8 mouse cellular contexts compared by ENCODE assay signal in the genomic region with DNA sequence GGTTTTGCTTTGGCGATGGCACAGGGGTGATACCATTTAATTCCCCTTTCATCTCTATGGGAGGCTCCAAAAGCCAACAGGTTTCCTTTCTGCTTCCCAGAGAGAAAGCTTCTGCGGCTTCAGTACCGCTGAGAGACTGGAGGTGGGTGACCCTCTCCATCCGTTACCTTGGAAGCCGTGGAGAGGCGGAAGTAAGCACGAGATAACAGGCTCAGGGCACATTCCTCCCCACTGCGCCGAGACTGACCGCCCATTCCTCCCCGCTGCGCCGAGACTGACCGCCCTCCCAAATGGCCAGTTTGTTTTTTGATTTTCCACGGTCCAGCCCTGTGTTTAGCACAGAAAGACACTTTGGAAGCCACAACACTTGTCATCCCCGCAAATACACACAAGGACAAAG. TPM values are rescaled to one million over a fixed set of nuclear protein-coding genes. Genes with fewer than 3 reads are reported as not detected.
A peak's percentile ranks its signal among the peaks of the same experiment; 100 is the strongest.
DNase-seq lines count a peak whose midpoint lies in the region; ATAC-seq and TF ChIP-seq lines count a peak whose summit lies in the region.

No protein-coding gene starts in this region.

- no peak for TF ChIP-seq POLR2A in thymus, adult 2 months (IDR thresholded peaks at IDR 0.05; ENCODE audit: control insufficient read depth, extremely low read depth, insufficient read depth, low read length, poor library complexity)

- no peak for ATAC-seq in kidney, embryonic 16.5 days (ENCODE audit: low FRiP score, low TSS enrichment)
- no peak for ATAC-seq in heart, embryonic 16.5 days (replicated peaks; ENCODE audit: extremely low read depth, insufficient read depth, low FRiP score)
- no peak for ATAC-seq in liver, postnatal 0 days
- ATAC-seq in neural tube, embryonic 15.5 days (ENCODE audit: low FRiP score), result no peak

- peak overlapping the region; percentile 37 for H3K4me2 ChIP-seq in kidney, embryonic 16.5 days (replicated peaks; ENCODE audit: low read depth, low read length)
- peak overlapping the region; percentile 68 for H3K4me2 ChIP-seq in heart, embryonic 16.5 days (ENCODE audit: low read depth, low read length)
- H3K4me2 ChIP-seq in liver, postnatal 0 days (ENCODE audit: low read depth, low read length), result peak overlapping the region; percentile 44
- peak overlapping the region; percentile 44 for H3K4me2 ChIP-seq in neural tube, embryonic 15.5 days

- TF ChIP-seq CTCF in liver, postnatal 0 days (IDR thresholded peaks at IDR 0.05; ENCODE audit: low read depth), result no peak
- TF ChIP-seq CTCF in thymus, adult 2 months (IDR thresholded peaks at IDR 0.05; ENCODE audit: borderline replicate concordance, control insufficient read depth, extremely low read depth, insufficient read depth, low read length, poor library complexity), result no peak

- H3K9me3 ChIP-seq in kidney, embryonic 16.5 days (ENCODE audit: low read length), result no peaks in the 10 kb centered on the region
- no peaks in the 10 kb centered on the region for H3K9me3 ChIP-seq in heart, embryonic 16.5 days (replicated peaks; ENCODE audit: control insufficient read depth, low read length)
- H3K9me3 ChIP-seq in liver, postnatal 0 days (ENCODE audit: low read length), result no peaks in the 10 kb centered on the region
- H3K9me3 ChIP-seq in neural tube, embryonic 15.5 days (replicated peaks), result no peaks in the 10 kb centered on the region

- peaks cover 77% of the 10 kb centered on the region for H3K27me3 ChIP-seq in kidney, embryonic 16.5 days (ENCODE audit: insufficient read depth, low read length)
- no peaks in the 10 kb centered on the region for H3K27me3 ChIP-seq in heart, embryonic 16.5 days (ENCODE audit: control insufficient read depth, insufficient read depth, low read length)
- H3K27me3 ChIP-seq in liver, postnatal 0 days (ENCODE audit: insufficient read depth, low read length), result peaks cover 9% of the 10 kb centered on the region
- peaks cover 87% of the 10 kb centered on the region for H3K27me3 ChIP-seq in neural tube, embryonic 15.5 days (replicated peaks)
- H3K27me3 ChIP-seq in thymus, adult 2 months (ENCODE audit: control insufficient read depth, insufficient read depth, low read length), result peaks cover 2% of the 10 kb centered on the region; the same call in 1 of the 2 replicates

- TF ChIP-seq EP300 in liver, postnatal 0 days (IDR thresholded peaks at IDR 0.05; ENCODE audit: low read depth), result no peak

- no peaks in the 10 kb centered on the region for H3K4me1 ChIP-seq in kidney, embryonic 16.5 days (ENCODE audit: insufficient read depth, low read length)
- peaks cover 11% of the 10 kb centered on the region for H3K4me1 ChIP-seq in heart, embryonic 16.5 days (ENCODE audit: control insufficient read depth, insufficient read depth, low read length)
- 0 out of 2 replicates have a peak, but pooled peaks cover 4% of the 10 kb centered on the region for H3K4me1 ChIP-seq in liver, postnatal 0 days (ENCODE audit: insufficient read depth)
- H3K4me1 ChIP-seq in neural tube, embryonic 15.5 days, result peaks cover 22% of the 10 kb centered on the region
- H3K4me1 ChIP-seq in thymus, adult 2 months (replicated peaks; ENCODE audit: control insufficient read depth, insufficient read depth, low read length), result no peaks in the 10 kb centered on the region

- no peaks in the 10 kb centered on the region for H3K36me3 ChIP-seq in kidney, embryonic 16.5 days (ENCODE audit: insufficient read depth, low read length)
- no peaks in the 10 kb centered on the region for H3K36me3 ChIP-seq in heart, embryonic 16.5 days (ENCODE audit: control insufficient read depth, insufficient read depth)
- H3K36me3 ChIP-seq in liver, postnatal 0 days (replicated peaks; ENCODE audit: insufficient read depth, low read length), result no peaks in the 10 kb centered on the region
- H3K36me3 ChIP-seq in neural tube, embryonic 15.5 days, result no peaks in the 10 kb centered on the region
- no peaks in the 10 kb centered on the region for H3K36me3 ChIP-seq in thymus, adult 2 months (ENCODE audit: control insufficient read depth, insufficient read depth, low read length)

- H3K27ac ChIP-seq in kidney, embryonic 16.5 days (ENCODE audit: low read length), result no peak overlapping the region
- no peak overlapping the region for H3K27ac ChIP-seq in heart, embryonic 16.5 days (ENCODE audit: low read length)
- no peak overlapping the region for H3K27ac ChIP-seq in liver, postnatal 0 days (ENCODE audit: low read depth)
- no peak overlapping the region for H3K27ac ChIP-seq in neural tube, embryonic 15.5 days (replicated peaks)
- H3K27ac ChIP-seq in thymus, adult 2 months (ENCODE audit: control insufficient read depth, insufficient read depth, low read length), result no peak overlapping the region

- no peak overlapping the region for H3K9ac ChIP-seq in kidney, embryonic 16.5 days (replicated peaks; ENCODE audit: low read length)
- H3K9ac ChIP-seq in heart, embryonic 16.5 days (ENCODE audit: low read length), result peak overlapping the region; percentile 3; the same call in 1 of the 2 replicates
- H3K9ac ChIP-seq in liver, postnatal 0 days (replicated peaks), result no peak overlapping the region
- no peak overlapping the region for H3K9ac ChIP-seq in neural tube, embryonic 15.5 days (replicated peaks)

- under 1% methylated on average over 16 of the region's 16 CpGs for WGBS in kidney, embryonic 16.5 days
- WGBS in heart, embryonic 16.5 days, result under 1% methylated on average over 16 of the region's 16 CpGs
- 3% methylated on average over 16 of the region's 16 CpGs for WGBS in liver, postnatal 0 days (ENCODE audit: insufficient replicate concordance)
- WGBS in neural tube, embryonic 15.5 days, result under 1% methylated on average over 16 of the region's 16 CpGs
- WGBS in thymus, adult 2 months, result 6% methylated on average over 16 of the region's 16 CpGs

- 0 out of 2 replicates have a peak overlapping the region, but pooled peaks have one; percentile 12 for H3K4me3 ChIP-seq in kidney, embryonic 16.5 days (ENCODE audit: low read length)
- peak overlapping the region; percentile 43 for H3K4me3 ChIP-seq in heart, embryonic 16.5 days (ENCODE audit: low read length)
- no peak overlapping the region for H3K4me3 ChIP-seq in liver, postnatal 0 days (ENCODE audit: low read depth, low read length)
- peak overlapping the region; percentile 13; the same call in 1 of the 2 replicates for H3K4me3 ChIP-seq in neural tube, embryonic 15.5 days (replicated peaks)
- no peak overlapping the region for H3K4me3 ChIP-seq in thymus, adult 2 months (ENCODE audit: control insufficient read depth, insufficient read depth, low read length)

- DNase-seq in kidney, postnatal 10 days, result no peak
- no peak for DNase-seq in liver, postnatal 0 days
- no peak for DNase-seq in thymus, adult 2 months
- DNase-seq in right cerebral cortex, postnatal 36 days (ENCODE audit: low spot score in 2 of 2), result no peak
- DNase-seq in left cerebral cortex, adult 18-20 months (ENCODE audit: low spot score in 2 of 2), result no peak

RNA-seq across cellular contexts. Expression of a gene that starts 55.4 kb away (rescaled TPM):
- polyA plus RNA-seq in kidney, embryonic 16.5 days (2015; fragmentation: Nextera tagmentation; extraction: Ambion mirVana), result not detected in 2 replicates
- polyA plus RNA-seq in heart, embryonic 16.5 days (2015; fragmentation: Nextera tagmentation; extraction: Ambion mirVana), result not detected in 2 replicates
- not detected in 2 replicates for polyA plus RNA-seq in liver, postnatal 0 days (2015; fragmentation: Nextera tagmentation; extraction: Ambion mirVana)
- 8.5 and 9.9 TPM in 2 replicates for polyA plus RNA-seq in neural tube, embryonic 15.5 days (2015; fragmentation: Nextera tagmentation; extraction: Ambion mirVana)
- polyA plus RNA-seq in thymus, adult 2 months (2012; rRNA removed), result 0.11 and 0.12 TPM in 2 replicates
- 10 to 100 TPM; 19.5 to 22.6 TPM for total RNA-seq in left cerebral cortex, adult 18-20 months (2021)

Comparison
In these comparisons a context has a peak if more than half of its experiments do, and no peak if none do; other contexts are left out.
1. H3K4me3 ChIP-seq: peak in kidney, embryonic 16.5 days (single experiment), heart, embryonic 16.5 days (single experiment) and neural tube, embryonic 15.5 days (single experiment); none in liver, postnatal 0 days (single experiment) and thymus, adult 2 months (single experiment).
2. Peak in every context shown above with its lines, with median percentiles within 50 percentile points of each other: H3K4me2 ChIP-seq.